Mouse (Mus musculus): Measurements from ENCODE around the gene Stard13.

Gene Stard13

DNA sequence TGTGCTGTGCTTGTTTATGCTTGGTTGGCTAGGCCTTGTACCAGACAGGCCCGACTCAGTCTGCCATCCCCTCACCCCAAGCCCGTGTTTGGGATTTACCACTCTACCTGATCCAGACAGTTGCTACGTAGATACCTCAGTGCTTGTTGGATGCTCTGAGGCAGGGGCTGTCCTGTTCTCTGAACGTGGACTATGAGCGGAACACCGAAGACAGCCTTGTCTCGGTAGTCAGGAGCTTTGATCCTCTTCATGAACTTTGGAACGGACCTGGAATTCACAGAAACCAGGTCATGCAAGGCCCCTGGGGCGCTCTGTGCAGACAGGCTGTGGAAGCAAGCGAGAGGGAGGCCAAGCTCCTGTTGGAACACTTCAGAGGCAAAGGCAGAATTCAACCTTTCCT, 174.3 kb downstream of the Stard13 start:
- DNase-seq (ENCODE audit: low spot score) = no peak

DNA sequence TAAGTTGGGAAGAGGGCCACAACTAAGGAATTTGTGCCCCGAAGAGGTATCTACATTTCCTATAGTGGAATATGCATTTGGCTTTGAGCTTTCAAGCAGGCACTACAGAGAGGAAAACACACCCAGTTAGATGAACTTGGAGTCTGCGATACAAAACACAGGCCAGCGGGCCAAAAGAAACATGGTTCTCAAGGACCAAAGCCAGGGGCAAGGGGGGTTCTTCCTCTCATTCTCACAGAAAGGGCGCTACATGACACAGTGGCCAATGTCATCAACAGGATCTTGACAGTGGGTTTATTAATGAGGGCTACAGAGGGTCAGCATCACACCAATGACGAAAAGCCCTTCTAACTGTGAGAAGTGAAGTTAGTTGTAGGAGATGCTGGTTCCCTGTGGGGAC, 175.9 kb downstream of the Stard13 start:
- DNase-seq (ENCODE audit: low spot score) = no peak

DNA sequence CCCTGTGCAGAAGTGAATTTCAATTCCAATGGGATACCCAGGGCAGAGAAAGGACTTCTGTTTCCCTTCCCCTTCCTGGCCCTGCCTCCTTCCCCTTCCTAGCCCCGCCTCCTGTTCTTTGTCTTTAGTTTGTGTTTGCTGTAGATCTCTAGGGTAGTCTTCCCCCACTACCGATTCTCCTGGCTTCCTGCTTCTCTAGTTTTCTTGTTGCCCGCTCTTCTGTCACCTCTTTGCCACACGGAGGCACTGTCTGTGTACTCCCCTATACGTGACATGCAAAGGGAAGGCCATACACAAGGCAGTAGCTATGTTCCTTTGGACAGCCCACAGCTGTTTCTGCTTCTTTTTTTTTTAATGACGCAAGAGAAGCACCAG, 176.7 kb downstream of the Stard13 start:
- DNase-seq (ENCODE audit: low spot score) = no peak

DNA sequence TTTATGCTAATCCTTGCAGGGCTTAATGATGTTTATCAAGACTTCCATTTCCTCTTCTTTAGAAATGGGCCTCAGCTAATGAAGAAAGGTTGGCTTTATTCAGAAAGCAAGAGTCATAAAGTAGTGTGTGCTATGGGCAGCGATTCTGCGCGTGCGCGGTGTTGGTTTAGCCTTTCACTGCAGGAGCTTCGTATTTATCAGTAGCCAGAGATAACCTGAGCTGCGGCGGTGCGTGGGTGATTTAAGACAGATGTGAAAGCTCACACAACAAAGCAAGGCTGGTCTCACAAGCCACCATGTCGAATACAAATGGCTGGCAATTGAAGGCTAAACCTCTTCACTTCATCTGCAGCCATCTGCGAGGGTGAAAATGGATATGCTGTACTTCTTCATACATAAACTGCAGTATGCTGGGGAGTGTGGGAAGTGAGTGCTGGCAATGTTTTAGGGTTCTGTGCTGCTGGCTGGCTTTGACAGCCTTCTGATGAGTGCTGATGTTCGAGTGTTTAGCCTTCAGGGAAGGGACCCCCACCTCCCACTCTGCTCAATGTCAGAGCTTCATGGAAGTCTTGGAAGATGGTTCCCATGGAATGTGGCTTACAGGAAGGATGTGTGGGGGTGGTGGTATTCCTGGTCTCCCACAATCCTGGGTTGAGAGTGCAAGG, 177.2 kb downstream of the Stard13 start:
- DNase-seq (ENCODE audit: low spot score) = no peak

DNA sequence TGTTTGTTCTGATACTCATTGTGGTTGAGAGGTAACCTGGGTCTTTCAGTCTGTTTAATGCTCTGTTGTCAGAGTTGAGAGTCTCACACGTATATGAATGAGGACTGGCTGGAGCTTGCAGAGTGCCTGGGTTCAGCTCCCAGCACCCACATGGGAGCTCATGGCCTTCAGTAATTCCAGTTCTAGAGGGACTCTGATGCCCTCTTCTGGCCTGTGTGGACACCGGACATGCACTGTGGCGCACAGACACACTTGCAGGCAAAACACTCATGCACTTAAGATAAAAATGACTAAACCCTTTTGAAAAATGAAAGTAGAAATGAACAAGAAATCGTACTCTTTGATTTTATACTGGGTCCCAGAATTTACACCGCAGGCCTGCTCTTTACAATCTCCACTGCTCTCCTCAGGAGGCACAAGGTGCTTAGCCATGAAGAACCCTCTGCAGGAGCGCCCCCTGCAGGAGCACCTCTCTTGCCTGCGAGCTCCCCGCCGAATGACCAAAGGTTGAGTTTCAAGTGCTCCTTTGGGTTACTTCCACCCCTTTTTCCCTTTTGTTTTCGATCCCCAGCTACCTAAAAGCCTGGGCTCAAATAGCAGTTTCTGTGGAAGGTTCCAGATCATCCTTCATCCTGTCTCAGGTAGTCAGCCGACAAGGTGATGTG, 178.1 kb downstream of the Stard13 start:
- no peak for DNase-seq (ENCODE audit: low spot score)

DNA sequence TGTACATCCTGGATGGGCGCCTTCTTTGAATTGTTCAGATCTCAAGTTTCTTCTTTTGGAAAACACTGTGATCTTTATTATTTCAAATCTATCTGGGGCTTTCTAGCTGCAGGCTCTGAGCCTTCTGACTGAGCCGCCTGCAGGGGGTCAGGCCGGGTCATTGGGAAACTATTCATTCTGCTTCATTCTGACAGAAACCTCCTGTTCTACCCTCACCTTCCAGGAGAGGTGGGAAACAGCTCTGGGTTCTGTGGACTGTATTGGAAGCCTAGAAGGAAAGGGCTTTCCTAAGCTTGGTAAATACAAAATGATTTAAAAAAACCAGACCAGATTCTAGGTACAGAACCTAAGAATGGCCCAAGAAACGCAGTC, 178.9 kb downstream of the Stard13 start:
- no peak for DNase-seq (ENCODE audit: low spot score)

DNA sequence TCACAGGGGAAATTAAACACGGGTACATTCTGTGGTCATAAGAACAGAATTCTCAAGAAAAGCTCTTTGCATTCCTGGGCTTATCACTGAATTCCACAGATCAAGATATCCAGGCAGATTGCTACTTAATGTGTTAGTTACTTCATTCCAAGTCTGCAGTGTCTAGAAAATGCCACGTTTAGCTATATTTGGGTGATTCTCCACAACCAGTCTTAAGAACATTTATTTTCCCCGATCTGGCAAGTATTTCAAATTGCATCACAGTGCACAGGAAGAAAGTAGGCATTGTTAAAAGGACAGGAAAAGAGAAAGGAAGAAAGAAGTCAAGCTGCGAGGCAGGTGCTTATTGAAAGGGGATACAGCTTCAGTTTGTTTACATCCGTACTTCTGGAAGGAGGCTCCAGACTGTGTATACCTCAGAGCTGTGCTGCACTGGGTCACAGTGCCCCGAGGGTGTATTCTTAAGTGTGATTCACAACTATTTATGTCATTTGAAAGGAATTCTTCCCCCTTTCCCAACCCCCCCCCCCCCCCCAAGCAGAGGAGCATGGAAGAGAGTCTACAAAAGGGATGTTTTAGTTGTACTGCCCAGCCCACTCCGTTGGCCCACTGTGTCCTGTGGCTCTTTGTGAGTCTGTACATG, 179.4 kb downstream of the Stard13 start:
- DNase-seq (ENCODE audit: low spot score) = no peak

DNA sequence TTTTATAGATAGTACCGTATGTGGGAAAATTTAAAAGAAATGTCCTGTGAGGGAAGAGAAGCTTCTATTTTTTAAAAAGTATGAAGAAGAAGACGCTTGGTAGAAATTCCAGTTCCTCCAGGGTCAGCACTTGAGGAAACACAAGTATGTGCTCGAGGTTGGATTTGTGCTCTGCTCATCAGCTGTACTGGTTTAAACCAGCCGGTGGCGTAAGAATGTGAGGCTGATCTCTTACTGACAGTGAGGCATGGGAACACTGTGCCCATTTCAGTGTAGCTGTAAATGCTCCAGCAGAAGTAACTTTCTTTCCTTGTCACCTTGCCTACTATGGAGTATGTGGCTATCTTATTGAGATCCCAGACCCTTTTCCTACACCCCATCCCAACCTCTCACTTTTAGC, 180.4 kb downstream of the Stard13 start:
- DNase-seq (ENCODE audit: low spot score) = no peak

DNA sequence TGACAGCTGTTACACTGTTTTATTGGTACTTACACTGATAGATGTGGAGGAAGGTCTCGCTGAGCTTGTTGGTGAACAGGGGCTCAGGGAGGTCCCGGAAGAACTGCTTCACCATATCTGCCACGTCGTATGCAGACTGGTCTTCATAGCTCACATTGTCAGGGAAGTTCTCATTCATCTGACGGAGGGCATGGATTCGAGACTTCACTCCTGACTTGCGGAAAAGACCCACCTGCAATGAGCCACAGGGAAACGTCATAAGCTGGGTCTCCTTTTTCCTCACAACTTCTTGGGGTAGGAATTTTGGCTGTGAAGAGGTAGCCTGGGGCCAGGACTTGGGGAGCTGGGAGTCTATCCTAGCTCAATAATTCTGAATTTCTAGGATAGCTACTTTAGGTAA, 181.3 kb downstream of the Stard13 start:
- no peak for DNase-seq (ENCODE audit: low spot score)

DNA sequence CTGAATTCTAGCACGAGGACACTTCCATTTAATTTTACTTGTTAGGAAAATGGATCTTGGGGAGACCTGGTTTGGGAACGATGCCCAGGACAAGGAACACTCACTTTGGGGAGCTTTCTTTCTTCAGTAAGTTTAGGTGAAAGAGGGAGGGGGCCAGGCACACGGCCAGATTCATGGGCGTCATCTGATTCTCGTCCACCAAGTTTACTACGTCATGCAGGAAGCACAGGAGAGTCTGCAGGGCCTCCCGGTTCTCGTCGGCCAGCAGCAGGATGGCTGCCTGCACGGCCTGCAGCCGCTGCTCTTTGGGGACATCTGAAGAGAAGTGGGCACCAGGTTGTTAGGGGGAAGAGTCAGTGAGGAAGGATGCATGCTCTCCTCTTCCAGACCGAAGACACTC, 186.1 kb downstream of the Stard13 start:
- no peak for DNase-seq (ENCODE audit: low spot score)

DNA sequence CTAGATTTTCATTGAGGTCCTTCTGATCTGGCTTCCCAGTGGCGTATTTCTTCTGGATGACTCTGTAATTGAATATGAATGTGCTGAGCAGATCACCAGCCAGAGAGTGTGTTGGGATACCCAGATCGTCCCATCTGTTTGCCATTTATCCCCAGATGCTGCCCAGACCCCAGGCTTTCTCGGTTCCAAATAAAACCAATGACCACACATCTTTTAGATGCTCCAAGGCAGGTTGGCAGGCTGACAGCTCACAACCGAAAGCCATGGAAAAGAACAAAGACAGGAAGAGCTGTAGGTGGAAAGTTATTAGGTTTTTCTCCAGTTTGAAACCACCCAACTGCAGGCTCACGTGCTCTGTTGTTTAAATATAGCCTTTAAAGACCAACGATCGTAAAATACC, 186.7 kb downstream of the Stard13 start:
- no peak for DNase-seq (ENCODE audit: low spot score)

DNA sequence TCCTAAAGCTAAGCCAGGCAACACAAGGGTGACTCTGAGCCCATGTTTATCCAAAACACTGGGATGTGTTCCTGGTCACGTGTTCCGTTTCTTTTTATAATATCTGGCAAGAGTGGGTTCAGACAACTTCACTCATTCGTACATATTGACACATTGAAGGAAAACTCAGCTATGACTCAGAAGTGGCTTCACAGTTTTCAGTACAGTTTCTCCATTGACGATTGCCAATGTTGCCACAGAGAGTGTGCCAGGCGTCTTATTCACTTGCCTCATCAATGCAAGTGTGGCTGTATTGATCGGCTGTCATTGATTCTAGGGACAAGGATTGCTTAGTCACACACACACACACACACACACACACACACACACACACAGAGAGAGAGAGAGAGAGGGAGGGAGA, 187.5 kb downstream of the Stard13 start:
- DNase-seq (ENCODE audit: low spot score) = no peak

DNA sequence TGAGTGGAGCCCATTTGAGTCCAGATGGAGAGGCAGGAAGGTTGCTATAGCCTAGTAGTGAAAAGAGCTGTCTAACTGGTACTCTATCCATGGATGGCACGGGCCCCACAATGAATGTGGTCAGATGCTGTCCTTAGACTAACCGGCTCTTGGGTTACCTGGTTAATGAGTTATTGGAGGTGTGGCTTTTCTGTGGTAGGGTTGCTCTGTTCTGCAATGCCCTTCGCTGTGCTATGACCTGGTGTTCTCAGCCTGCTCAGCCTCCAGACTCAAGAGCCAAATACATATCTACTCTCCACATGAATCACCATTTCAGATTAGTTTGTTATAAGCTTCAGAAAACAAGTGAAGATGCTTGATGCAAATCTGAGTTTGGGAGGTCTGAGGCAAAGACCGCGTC, 190.7 kb downstream of the Stard13 start:
- DNase-seq (ENCODE audit: low spot score) = no peak

DNA sequence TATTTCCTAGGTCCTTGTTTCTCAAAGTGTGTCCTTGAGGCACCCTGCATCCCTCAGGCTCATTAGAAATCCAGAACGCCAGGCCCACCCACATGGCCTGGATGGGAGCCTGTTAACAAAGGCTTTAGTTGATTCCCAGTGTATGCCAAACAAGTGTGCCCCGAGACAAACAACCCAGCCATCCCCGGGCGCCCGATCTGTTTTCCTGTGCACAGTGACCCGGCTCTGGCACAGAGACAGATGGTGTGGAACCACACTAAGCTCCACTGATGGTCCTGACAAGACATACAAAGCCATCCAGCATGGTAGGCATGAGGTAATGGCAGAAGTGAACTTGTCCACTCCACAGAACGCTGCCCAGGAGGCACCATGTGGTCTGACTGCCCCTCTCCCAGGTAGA, 195.8 kb downstream of the Stard13 start:
- DNase-seq (ENCODE audit: low spot score) = no peak

DNA sequence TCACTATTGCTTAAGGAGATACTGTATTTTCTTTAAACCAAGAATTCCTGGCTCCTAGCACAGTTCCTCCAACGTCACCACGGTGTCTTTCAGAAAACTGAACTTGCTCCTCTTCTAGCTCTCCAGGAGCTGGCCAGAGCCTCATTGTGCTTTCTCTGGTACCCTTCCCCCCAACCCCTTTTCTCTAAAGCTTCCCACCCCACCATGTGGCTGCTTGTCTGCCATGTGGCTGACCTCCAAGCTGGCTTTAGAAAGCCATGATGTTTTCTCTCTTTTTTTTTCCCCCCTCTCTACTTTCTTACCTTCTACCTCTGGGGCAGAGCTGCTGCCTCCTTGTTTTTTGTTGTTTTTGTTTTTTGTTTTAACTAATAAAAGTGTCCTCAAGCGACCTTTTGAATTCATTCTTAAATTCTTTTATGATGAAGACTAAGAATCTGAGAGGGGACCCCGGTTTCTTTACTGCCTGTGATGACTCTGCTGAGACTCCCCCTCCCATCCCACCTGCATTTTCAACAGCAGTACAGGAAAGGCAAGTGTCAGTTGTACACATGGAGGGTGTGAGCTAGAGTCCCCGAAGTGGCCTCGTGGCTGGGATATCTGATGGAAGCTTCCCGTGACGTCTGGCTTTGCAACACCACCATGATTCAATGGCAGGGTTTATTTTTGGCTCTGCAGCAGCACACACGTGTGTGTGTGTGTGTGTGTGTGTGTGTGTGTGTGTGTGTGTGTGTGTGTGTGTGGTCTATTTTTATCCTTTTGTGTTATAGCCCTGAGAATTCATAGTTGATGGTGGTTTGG, 198.7 kb downstream of the Stard13 start:
- DNase-seq (ENCODE audit: low spot score) = no peak

DNA sequence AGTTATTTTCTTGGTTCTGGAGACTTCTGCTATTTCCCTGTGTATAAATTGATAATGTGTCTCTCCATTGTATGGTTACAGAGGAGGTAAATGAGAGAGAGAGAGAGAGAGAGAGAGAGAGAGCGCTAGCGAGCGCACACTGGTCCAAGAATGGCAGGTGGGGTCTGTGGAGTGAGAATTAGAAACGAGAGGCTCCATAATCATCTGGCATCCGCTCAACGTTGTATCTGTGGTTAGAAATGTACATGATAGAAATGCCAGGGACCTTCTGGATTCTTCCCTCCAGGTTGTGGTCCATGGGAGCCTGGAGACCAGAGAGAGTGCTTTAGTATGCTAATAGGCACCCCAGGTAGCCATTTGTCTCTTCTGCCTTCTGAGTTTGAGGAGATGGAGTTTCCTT, 204.7 kb downstream of the Stard13 start:
- no peak for DNase-seq (ENCODE audit: low spot score)

DNA sequence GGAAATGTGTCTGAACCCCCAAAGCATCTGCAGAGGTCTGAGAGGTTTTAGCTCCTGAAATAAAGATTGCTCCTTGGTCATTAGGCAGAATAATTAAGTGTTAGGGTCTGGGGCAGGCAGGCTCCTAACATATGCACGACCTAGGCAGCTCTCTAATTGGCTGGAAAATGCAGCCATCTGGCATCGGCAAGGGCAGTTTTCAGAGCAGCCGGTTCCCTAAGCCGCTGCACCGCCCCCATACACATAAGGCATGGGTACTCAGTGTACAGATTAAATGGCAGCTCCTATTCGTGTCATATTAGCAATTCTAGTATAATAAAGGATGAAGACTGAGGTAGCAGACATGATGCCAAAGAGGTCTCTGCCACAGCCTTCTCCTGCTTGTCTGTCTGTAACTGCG, 206.5 kb downstream of the Stard13 start:
- no peak for DNase-seq (ENCODE audit: low spot score)

DNA sequence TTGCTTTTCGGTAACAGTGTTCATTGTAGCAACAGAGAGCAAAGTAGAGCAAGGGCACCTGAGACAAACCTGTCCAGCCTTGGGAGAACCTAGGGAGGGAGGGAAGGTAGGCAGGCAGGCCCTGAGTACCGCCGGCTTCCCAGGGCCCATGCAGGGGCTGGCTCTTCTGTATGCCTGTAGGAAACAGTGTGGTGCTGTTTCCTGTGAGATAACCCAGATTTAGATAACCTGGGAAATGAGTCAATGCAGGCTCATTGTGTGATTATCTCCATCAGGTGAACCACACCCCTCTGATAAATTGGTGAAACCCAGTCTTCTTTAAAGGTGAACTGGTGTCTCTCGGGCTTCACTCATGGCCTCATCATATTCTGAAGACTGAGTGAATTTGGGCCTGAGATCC, 207.6 kb downstream of the Stard13 start:
- no peak for DNase-seq (ENCODE audit: low spot score)

DNA sequence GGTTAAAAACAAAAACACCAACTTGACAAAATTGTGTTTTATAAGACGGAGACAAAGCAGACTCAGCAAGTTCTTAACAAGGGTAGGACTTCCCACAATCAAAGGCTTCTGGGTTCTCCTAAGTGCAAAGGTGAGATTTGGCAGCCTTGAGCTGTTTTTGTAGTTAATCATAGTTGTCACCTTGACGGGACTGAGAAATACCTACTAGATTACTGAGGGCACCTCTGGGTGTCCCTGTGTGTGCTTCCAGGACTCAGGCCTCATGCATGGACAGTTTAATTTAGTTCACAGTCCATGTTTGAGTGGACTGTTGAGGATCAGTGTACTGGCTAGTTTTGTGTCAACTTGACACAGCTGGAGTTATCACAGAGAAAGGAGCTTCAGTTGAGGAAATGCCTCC, 209.2 kb downstream of the Stard13 start:
- DNase-seq (ENCODE audit: low spot score) = no peak

DNA sequence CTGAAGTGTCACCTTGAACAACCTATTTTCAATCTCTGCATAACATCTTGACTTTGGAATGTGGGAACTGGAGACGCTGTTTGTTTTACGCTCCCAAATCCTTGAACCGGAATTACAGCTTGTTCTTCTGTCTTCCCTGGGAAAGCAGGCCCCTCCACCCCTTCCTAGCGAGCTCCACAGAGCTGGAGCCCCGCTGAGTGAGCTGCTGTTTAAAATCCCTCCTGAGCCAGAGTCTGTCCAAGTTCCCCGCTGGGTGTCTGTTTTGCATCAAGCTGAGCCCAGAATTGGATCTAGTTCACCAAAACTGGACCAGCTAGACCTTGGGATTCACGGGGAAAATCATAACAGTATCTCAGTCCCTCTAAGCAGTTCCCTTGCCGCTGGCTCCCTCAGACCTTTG, 210.2 kb downstream of the Stard13 start:
- DNase-seq (ENCODE audit: low spot score) = no peak

DNA sequence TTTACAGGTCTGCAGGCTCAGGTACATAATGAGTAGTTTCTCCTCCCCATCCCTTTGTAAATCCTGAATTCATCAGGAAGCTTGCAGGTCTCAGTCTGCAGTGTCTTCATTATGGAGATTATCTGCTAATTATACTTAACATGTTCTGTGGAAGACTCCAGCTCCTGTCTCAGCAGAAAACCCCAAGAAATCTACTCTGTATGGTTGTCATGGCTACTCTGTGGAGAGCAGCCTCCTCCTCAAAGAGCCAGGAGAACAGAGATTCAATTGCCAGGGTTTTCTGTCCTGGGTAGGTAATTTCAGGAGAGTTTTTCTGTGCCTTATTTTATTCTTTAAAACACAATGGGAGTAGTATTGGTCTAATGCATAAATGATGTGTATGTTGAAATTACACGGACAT, 210.7 kb downstream of the Stard13 start:
- no peak for DNase-seq (ENCODE audit: low spot score)

DNA sequence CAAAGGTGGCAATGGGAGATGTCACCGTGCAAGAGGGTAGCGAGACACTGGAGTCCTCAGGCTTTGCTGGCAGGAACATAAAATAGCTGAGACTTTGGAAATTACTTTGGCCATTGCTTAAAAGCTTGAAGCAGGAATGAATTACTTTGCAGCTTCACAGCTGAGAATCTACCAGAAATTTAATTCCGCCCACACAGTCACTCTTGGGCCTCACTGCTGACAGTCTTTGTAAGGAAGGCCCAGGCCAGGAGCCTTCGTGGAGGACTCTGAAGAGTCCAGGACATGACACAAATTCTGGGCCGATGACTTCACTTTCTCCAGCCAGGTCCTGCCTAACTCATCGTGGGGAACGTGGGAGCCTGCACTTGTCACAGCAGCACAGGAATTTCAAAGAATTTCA, 211.6 kb downstream of the Stard13 start:
- no peak for DNase-seq (ENCODE audit: low spot score)

DNA sequence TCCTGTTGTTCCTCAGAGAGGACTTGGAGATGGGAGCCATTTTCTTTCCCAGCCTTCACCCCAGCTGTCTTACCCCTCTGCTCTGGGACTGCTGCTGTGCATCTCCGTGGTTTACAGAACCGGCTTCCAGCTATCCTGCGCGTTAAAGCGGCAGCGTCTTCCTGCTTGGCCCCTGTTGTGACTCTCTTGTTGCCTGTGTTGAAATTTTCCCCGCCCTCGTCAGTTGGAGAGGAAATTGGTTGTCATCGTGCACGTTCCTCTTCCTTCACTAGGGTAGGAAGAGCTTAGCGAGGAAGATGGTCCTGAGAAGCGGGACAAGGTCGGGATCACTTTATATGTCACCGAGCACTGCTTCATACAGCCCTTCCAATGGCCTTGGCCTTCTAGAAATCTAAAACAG, 212.8 kb downstream of the Stard13 start:
- DNase-seq (ENCODE audit: low spot score) = no peak

All from ovary, postnatal 10 days (tissue).